Mouse (Mus musculus): Measurements from ENCODE around the gene Tbc1d17. TPM values are rescaled to one million over a fixed set of nuclear protein-coding genes. Genes with fewer than 3 reads are reported as not detected.

The Tbc1d17 gene
- polyA plus RNA-seq, 1 experiment from 2014 or later: 91.1 TPM

DNA sequence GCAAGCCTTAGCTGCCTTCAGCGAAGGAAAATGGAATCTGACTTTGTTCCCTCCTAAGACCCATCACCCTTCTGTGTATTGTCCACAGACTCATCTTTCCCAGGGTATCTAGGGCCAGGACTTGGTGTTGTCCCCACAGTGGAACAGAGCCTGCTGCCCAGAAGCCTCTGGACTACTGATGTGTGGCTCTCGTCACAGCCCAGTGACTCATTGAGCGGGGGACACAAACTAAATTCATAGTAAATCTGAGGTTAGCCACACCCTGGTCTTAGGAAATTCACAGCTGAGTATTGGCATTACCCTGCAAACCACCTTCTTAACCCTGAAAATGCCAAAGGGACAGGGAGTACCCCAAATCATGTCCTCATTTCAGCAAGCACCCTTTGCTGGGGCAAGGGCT is 22.1 kb downstream of the Tbc1d17 start:
- 92% methylated on average over 3 of the region's 3 CpGs for WGBS
- no peak for DNase-seq (ENCODE audit: low spot score)
- no peaks in the 10 kb centered on the region for H3K9me3 ChIP-seq
- no peak overlapping the region for H3K4me3 ChIP-seq
- peaks cover 76% of the 10 kb centered on the region for H3K36me3 ChIP-seq
- H3K4me1 ChIP-seq (replicated peaks): peaks cover 27% of the 10 kb centered on the region
- H3K27me3 ChIP-seq (ENCODE audit: insufficient read depth, poor library complexity, severe bottlenecking): no peaks in the 10 kb centered on the region
- H3K27ac ChIP-seq: no peak overlapping the region

DNA sequence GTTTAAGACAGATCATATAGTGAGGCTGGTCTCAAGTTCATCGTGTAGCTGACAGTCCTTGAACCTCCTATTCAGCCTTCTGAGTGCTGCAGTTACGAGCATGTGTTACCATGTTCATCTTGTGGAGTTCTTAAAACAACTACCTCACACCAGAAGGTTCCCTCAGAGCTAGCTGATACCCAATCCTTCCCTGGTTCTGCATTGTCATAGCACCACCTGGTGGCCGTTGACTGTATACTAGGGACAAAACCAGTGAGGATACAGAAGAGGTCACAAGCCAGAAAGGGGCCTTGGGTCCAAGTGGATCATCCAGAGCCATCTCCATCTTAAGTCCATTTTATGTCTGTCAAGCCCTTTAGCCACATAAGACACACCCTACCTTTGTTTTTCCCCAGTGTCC is 24.0 kb downstream of the Tbc1d17 start:
- Histone ChIP-seq H3K9me3 (no peaks in the 10 kb centered on the region), H3K27me3 (ENCODE audit: insufficient read depth, poor library complexity, severe bottlenecking) (no peaks in the 10 kb centered on the region), H3K27ac (no peak overlapping the region), H3K36me3 (peaks cover 75% of the 10 kb centered on the region), H3K4me3 (no peak overlapping the region), H3K4me1 (replicated peaks) (peaks cover 41% of the 10 kb centered on the region)
- peak; percentile 77 for DNase-seq (ENCODE audit: low spot score)
- WGBS: 35% methylated on average over 3 of the region's 3 CpGs

DNA sequence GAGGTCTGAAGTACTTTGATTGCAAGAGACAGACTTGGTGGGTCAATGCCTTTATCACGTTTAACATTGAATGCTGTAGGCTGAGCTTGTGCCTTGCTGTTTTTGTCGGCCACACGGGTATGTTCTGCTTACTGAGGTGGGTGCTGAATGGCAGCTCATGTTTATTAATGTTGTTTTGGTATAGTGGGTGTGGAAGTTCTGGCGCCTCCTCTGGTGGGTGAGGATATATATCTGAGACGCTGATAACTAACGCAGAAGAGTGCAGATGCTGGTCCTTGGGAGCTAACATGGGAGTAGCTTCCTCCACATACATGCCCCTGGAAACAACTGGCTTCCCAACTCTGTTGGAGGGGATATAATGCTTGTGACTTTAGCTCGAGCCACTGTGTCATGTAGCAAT is 25.5 kb downstream of the Tbc1d17 start:
- H3K9me3 ChIP-seq: no peaks in the 10 kb centered on the region
- no peak overlapping the region for H3K4me3 ChIP-seq
- WGBS: 46% methylated on average over 7 of the region's 7 CpGs
- no peak overlapping the region for H3K27ac ChIP-seq
- no peak for DNase-seq (ENCODE audit: low spot score)
- H3K27me3 ChIP-seq (ENCODE audit: insufficient read depth, poor library complexity, severe bottlenecking): no peaks in the 10 kb centered on the region
- peaks cover 51% of the 10 kb centered on the region for H3K4me1 ChIP-seq (replicated peaks)
- peaks cover 74% of the 10 kb centered on the region for H3K36me3 ChIP-seq

DNA sequence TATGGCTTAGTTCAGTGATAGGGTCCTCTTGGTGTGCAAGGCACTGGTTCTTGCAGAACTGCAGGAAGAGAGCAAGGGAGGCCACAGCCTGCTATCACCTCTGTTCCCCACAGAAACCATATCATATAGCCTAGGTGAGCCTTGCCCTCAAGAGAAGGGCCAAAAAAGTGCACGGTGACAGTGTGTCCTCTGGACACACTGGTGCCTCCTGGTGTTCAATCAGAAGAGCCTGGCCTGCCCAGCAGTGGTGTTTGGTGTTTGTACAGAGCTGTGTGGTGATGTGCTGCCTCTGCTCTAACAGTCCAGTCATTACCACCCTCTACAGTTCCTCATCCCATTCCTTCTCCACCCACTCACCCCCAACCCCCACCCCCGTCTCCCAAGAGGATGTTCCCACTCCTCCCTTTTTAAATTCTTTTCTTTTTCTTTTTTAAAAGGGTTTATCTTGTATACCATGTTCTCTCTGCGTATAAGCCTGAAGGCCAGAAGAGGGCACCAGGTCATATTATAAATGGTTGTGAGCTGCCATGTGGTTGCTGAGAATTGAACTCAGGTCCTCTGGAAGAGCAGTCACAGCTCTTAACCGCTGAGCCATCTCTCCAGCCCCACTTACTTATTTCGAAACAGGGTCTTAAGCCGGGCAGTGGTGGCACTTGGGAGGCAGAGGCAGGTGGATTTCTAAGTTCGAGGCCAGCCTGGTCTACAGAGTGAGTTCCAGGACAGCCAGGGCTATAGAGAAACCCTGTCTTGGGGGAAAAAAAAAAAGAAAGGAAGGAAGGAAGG is 27.0 kb downstream of the Tbc1d17 start:
- H3K27me3 ChIP-seq (ENCODE audit: insufficient read depth, poor library complexity, severe bottlenecking): no peaks in the 10 kb centered on the region
- no peaks in the 10 kb centered on the region for H3K9me3 ChIP-seq
- no peak overlapping the region for H3K4me3 ChIP-seq
- WGBS: 87% methylated on average over 7 of the region's 7 CpGs
- H3K36me3 ChIP-seq: peaks cover 63% of the 10 kb centered on the region
- DNase-seq (ENCODE audit: low spot score): no peak
- no peak overlapping the region for H3K27ac ChIP-seq
- H3K4me1 ChIP-seq (replicated peaks): peaks cover 65% of the 10 kb centered on the region

DNA sequence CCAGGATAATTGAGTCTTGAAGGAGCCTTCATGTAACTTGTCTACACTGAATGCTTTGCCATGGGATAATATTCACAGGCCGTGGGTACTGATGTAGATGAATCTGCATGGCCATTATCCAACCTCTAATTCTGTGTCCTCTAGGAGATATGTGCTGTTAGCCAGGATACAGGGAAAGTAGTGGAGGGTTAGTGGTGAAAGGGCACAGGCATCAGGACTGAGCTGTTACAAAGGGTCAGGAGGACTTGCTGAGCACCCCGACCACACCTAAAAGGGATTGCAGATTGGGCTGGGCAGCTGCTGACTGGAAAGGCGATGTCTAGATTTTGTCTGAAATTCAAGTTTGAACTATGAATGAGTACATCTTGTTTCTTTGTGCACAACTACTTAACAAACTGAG is 28.4 kb downstream of the Tbc1d17 start:
- peaks cover 71% of the 10 kb centered on the region for H3K4me1 ChIP-seq (replicated peaks)
- H3K36me3 ChIP-seq: peaks cover 49% of the 10 kb centered on the region
- WGBS: 86% methylated on average over 3 of the region's 3 CpGs
- no peak overlapping the region for H3K27ac ChIP-seq
- no peaks in the 10 kb centered on the region for H3K27me3 ChIP-seq (ENCODE audit: insufficient read depth, poor library complexity, severe bottlenecking)
- no peak for DNase-seq (ENCODE audit: low spot score)
- no peak overlapping the region for H3K4me3 ChIP-seq
- H3K9me3 ChIP-seq: no peaks in the 10 kb centered on the region

DNA sequence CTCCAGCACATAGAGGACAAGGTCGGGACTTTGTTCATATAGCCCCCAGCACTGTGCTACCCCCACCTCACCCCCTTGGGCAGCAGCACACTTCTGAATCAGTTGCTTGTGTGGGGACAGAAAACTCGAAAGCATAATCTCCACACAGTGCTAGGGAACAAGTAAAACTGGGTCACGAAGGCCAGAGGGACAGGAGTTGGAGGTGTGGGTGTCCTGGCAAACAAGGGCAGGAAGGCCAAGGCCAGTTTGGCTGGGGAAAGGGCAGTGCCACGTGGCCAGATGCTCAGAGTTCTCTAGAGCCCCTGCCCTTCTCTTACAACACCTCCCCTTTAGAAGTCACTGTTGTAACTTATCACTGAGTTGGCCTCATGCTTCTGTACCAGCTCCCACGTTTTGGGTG is 29.0 kb downstream of the Tbc1d17 start:
- no peak for DNase-seq (ENCODE audit: low spot score)
- Histone ChIP-seq H3K4me3 (peak overlapping the region; percentile 90), H3K27me3 (ENCODE audit: insufficient read depth, poor library complexity, severe bottlenecking) (no peaks in the 10 kb centered on the region), H3K9me3 (no peaks in the 10 kb centered on the region), H3K27ac (no peak overlapping the region), H3K36me3 (peaks cover 45% of the 10 kb centered on the region), H3K4me1 (replicated peaks) (peaks cover 78% of the 10 kb centered on the region)
- WGBS: 73% methylated on average over 5 of the region's 5 CpGs

DNA sequence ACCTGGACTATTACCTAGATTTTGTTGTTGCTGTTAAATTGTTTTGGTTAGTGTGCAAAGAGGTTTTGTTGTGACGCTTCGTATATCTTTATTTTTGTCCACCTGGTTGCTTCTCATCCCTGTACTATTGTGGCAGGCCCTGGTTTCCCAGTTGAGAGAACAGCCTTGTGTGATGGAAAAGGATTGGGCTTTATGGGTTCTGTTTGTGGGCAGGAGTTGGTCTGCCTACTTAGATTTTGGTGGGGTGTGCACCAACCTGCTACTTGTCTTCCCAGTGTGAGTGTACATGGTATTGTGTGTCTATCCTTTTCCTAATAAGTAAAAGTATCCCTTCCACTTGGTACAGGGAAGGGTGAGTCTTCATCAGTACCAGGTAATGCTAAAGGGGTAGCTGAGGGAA is 29.5 kb downstream of the Tbc1d17 start:
- 93% methylated on average over 2 of the region's 2 CpGs for WGBS
- Histone ChIP-seq H3K4me1 (replicated peaks) (peaks cover 79% of the 10 kb centered on the region), H3K4me3 (peak overlapping the region; percentile 90), H3K27ac (peak overlapping the region; percentile 72), H3K36me3 (peaks cover 46% of the 10 kb centered on the region), H3K27me3 (ENCODE audit: insufficient read depth, poor library complexity, severe bottlenecking) (no peaks in the 10 kb centered on the region), H3K9me3 (no peaks in the 10 kb centered on the region)
- no peak for DNase-seq (ENCODE audit: low spot score)

DNA sequence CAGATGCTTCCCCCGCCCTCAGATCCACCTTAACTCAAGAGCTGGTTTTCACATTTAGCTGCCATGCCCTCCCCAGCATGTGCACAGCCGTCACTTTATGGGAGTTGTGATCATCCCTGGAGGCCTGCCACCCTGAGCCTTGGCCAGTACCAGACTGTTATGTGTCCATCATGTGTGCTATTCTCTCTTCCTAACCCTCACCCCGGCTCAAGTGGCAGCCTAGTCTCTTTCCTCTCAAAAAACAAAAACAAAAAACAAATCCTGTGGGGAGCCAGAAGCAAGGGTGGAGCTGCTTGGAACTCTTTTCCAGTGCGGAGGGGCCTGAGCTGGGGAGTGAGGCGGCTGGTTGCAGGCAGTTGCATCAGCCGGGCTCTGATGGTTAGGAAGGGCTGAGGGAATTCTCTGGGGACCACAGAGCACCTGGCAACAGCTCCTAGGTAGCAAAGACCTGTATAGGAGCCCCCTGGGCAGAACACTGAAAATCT is 30.1 kb downstream of the Tbc1d17 start:
- peak overlapping the region; percentile 90 for H3K4me3 ChIP-seq
- peaks cover 77% of the 10 kb centered on the region for H3K4me1 ChIP-seq (replicated peaks)
- no peaks in the 10 kb centered on the region for H3K27me3 ChIP-seq (ENCODE audit: insufficient read depth, poor library complexity, severe bottlenecking)
- peak overlapping the region; percentile 72 for H3K27ac ChIP-seq
- peaks cover 51% of the 10 kb centered on the region for H3K36me3 ChIP-seq
- WGBS: 53% methylated on average over 6 of the region's 6 CpGs
- no peaks in the 10 kb centered on the region for H3K9me3 ChIP-seq
- no peak for DNase-seq (ENCODE audit: low spot score)

DNA sequence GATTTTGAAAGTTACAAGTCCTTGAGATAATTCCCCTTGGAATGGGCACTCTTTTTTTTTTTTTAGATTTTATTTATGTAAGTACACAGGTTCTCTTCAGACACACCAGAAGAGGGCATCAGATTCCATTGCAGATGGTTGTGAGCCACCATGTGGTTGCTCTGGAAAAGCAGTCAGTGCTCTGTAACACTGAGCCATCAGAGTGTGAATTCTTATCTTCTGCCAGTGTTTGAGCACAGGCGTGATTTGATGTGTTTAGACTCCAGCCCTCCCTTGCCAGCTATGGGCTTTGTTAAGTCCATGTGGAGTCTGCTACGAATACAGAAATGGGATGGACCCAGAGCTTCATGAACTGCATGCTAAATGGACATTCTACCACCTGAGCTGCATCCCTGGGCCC is 30.7 kb downstream of the Tbc1d17 start:
- Histone ChIP-seq H3K36me3 (peaks cover 50% of the 10 kb centered on the region), H3K4me3 (peak overlapping the region; percentile 90), H3K9me3 (no peaks in the 10 kb centered on the region), H3K4me1 (replicated peaks) (peaks cover 71% of the 10 kb centered on the region), H3K27ac (peak overlapping the region; percentile 99), H3K27me3 (ENCODE audit: insufficient read depth, poor library complexity, severe bottlenecking) (no peaks in the 10 kb centered on the region)
- 54% methylated on average over 2 of the region's 2 CpGs for WGBS
- no peak for DNase-seq (ENCODE audit: low spot score)

DNA sequence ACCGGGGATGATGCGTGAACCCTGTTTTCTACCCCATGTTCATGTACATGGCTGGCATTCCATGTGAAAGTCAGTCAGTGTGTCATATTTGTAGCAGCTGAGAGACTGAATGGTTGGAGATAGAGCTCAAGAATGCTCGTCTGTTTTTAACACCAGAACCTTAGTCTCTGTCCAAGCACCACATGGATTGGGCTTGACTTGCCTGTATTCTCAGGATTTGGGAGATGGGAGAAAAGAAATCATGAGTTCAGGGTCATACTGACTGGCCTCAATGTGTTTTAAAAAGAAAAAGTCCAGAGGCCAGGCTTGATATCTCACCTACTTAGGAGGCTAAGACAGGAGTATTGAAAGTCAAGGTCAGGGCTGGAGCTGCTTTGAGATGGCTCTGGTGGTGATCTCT is 31.4 kb downstream of the Tbc1d17 start:
- Histone ChIP-seq H3K4me3 (peak overlapping the region; percentile 90), H3K27me3 (ENCODE audit: insufficient read depth, poor library complexity, severe bottlenecking) (no peaks in the 10 kb centered on the region), H3K9me3 (no peaks in the 10 kb centered on the region), H3K36me3 (peaks cover 55% of the 10 kb centered on the region), H3K4me1 (replicated peaks) (peaks cover 67% of the 10 kb centered on the region), H3K27ac (peak overlapping the region; percentile 99)
- WGBS: 36% methylated on average over 3 of the region's 3 CpGs
- no peak for DNase-seq (ENCODE audit: low spot score)

DNA sequence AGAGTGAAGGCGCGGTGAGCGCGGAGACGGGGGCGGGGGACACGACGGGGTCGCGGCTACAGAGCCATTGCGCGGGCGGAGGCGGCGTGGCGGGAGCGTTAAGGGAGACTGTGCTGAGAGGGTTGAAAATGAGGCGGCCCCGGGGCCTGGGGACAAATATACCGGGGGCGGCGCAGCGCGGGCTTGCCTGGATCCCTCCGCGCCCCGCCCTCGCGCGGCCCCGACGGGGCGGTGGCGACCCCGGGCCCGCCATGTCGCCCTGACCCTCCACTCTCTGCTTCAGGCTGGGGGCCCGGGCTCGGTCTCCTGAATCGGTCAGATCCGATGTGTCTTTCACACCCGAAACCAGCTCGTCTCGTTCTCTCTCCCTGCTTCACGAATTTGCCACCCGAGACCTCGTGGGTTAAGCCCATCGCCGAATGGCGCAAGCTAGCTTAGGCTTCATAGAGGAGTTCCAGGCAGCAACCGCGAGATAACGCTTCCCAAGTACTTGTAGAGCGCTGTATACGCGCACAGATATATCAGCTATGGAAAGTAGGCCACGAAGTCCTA is 32.3 kb downstream of the Tbc1d17 start, which contains the start of gene Atf5:
Gene Atf5, minus strand, starts transcription at position 189 of the 552 bp plus-strand sequence.
- WGBS: under 1% methylated on average over 55 of the region's 57 CpGs
- no peak for DNase-seq (ENCODE audit: low spot score)
- peaks cover 57% of the 10 kb centered on the region for H3K36me3 ChIP-seq
- H3K27me3 ChIP-seq (ENCODE audit: insufficient read depth, poor library complexity, severe bottlenecking): no peaks in the 10 kb centered on the region
- H3K4me3 ChIP-seq: peak within 1 kb of the TSS; percentile 90
- H3K27ac ChIP-seq: peak within 1 kb of the TSS; percentile 99
- H3K9me3 ChIP-seq: no peaks in the 10 kb centered on the region
- peaks cover 69% of the 10 kb centered on the region for H3K4me1 ChIP-seq (replicated peaks)

DNA sequence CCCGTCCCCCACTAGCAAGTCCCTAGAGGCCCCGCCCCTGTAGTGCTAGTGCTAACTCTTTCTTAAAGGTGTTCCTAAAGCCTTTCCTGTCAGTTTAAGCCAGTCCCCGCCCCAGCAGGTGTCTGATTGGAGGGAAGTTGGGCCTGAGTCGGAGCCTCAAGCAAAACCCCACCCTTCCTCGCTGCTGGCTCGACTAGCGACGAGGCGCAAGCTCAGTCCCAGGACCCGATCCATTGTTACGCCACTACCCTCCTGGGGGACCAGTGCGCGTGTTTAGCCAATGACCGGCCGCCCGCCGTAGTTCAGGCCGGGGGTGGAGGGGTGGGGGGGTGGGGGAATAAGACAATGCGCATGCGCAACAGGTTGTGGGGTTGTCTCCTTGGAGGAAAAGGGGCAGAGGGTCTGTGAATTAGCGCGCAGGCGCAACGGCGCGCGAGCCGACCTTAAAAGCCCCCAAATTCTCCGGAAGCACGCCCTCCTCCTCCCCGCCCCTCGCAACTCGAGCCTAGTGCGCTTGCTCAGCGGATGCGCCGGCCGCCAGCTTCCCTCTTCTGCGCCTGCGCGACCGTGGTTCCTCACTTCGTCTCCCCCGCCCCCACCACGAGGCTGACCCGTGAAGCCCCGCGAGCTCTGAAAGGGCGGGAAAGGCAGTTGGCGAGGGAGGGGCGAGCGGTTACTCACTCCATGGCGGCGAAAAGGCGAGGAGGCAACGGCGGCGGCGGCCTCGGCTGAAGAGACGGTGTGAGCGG is 33.0 kb downstream of the Tbc1d17 start, which contains the start of the genes Nup62 and Il4i1:
Gene Nup62, plus strand, starts transcription at position 368 of the 749 bp plus-strand sequence.
Gene Il4i1, plus strand, starts transcription at position 667 of the 749 bp plus-strand sequence.
- Histone ChIP-seq H3K4me1 (replicated peaks) (peaks cover 64% of the 10 kb centered on the region), H3K27me3 (ENCODE audit: insufficient read depth, poor library complexity, severe bottlenecking) (no peaks in the 10 kb centered on the region), H3K4me3 (peak within 1 kb of the TSS; percentile 90), H3K27ac (peak within 1 kb of the TSS; percentile 99), H3K36me3 (peaks cover 58% of the 10 kb centered on the region), H3K9me3 (no peaks in the 10 kb centered on the region)
- peak; percentile 100 for DNase-seq (ENCODE audit: low spot score)
- under 1% methylated on average over 62 of the region's 62 CpGs for WGBS

All from hindbrain, embryonic 10.5 days (tissue).